Mouse (Mus musculus) MEL (cell line): ENCODE measurements around the gene Rgl1. TPM values are rescaled to one million over a fixed set of nuclear protein-coding genes. Genes with fewer than 3 reads are reported as not detected.

Source experiments
- DNase-seq: peaks from one replicate; pipeline ENCODE4 v3.0.0; 2011; ENCODE audit warnings: low read depth, low spot score
- H3K27ac ChIP-seq: 2 replicates; pipeline ENCODE4 v1.5.1; 2012; ENCODE audit warnings: low read depth, mild to moderate bottlenecking, control low read depth, low read length, moderate library complexity; ENCODE audit not compliant: control insufficient read depth
- H3K27me3 ChIP-seq, 2 experiments: fragments of 150-350 bp in 1 of 2; sonication (generic) in 1 of 2; 2 replicates each; pipeline ENCODE4 v1.6.1; 2012; ENCODE audit warnings: low read length in 2 of 2, mild to moderate bottlenecking in 2 of 2, improper control_type of control experiment in 1 of 2, moderate library complexity in 1 of 2; ENCODE audit not compliant: insufficient read depth in 2 of 2, control insufficient read depth in 1 of 2
- H3K36me3 ChIP-seq, 2 experiments: 2 replicates each; pipeline ENCODE4 v1.6.1; 2012 to 2014; ENCODE audit warnings: low read length in 2 of 2, improper control_type of control experiment in 1 of 2, inconsistent platforms in 1 of 2, mild to moderate bottlenecking in 1 of 2; ENCODE audit not compliant: insufficient read depth in 2 of 2, control insufficient read depth in 1 of 2
- H3K4me1 ChIP-seq, 2 experiments: fragments of 150-350 bp in 1 of 2; sonication (generic) in 1 of 2; 2 replicates each; pipeline ENCODE4 v1.6.1; 2012; ENCODE audit warnings: low read length in 2 of 2, improper control_type of control experiment in 1 of 2, mild to moderate bottlenecking in 1 of 2; ENCODE audit not compliant: insufficient read depth in 2 of 2, control insufficient read depth in 1 of 2
- H3K4me3 ChIP-seq, 2 experiments: fragments of 150-350 bp in 1 of 2; sonication (generic) in 1 of 2; 2 replicates each; pipeline ENCODE4 v1.5.1; 2012; ENCODE audit warnings: low read depth in 2 of 2, low read length in 2 of 2, mild to moderate bottlenecking in 2 of 2, moderate library complexity in 2 of 2, control low read depth in 1 of 2, improper control_type of control experiment in 1 of 2; ENCODE audit not compliant: control insufficient read depth in 1 of 2, insufficient read depth in 1 of 2
- H3K79me2 ChIP-seq: 2 replicates; pipeline ENCODE4 v1.6.1; 2012; ENCODE audit warnings: mild to moderate bottlenecking, low read length, moderate library complexity; ENCODE audit not compliant: control insufficient read depth, poor library complexity, insufficient read depth
- H3K9ac ChIP-seq: 2 replicates; pipeline ENCODE4 v1.6.1; 2012; ENCODE audit warnings: low read depth, mild to moderate bottlenecking, control low read depth, low read length, moderate library complexity; ENCODE audit not compliant: control insufficient read depth, poor library complexity, severe bottlenecking
- H3K9me3 ChIP-seq: fragments of 150-350 bp; sonication (generic); replicated peaks from 2 replicates; pipeline ENCODE4 v1.6.1; 2012; ENCODE audit warnings: mild to moderate bottlenecking, low read length, improper control_type of control experiment, moderate library complexity; ENCODE audit not compliant: insufficient read depth
- BHLHE40 ChIP-seq: IDR thresholded peaks from 2 replicates; pipeline ENCODE4 v1.6.1; 2012; ENCODE audit warnings: low read depth, mild to moderate bottlenecking, inconsistent platforms, low read length, improper control_type of control experiment, borderline replicate concordance
- CHD1 ChIP-seq: IDR thresholded peaks from 2 replicates; pipeline ENCODE4 v1.6.1; 2012; ENCODE audit warnings: low read depth, mild to moderate bottlenecking, inconsistent platforms, low read length, improper control_type of control experiment
- CHD2 ChIP-seq: IDR thresholded peaks from 2 replicates; pipeline ENCODE4 v1.6.1; 2011; ENCODE audit warnings: low read length, improper control_type of control experiment
- CTCF ChIP-seq, 3 experiments: IDR thresholded peaks in 2 of 3; conservative IDR thresholded peaks in 1 of 3; 2 replicates each; pipeline ENCODE4 v1.5.1; 2011 to 2012; ENCODE audit warnings: low read length in 3 of 3, low read depth in 2 of 3, mild to moderate bottlenecking in 2 of 3, improper control_type of control experiment in 1 of 3, inconsistent platforms in 1 of 3, mixed read lengths in 1 of 3, moderate library complexity in 1 of 3; ENCODE audit not compliant: control insufficient read depth in 1 of 3, insufficient read depth in 1 of 3, poor library complexity in 1 of 3, severe bottlenecking in 1 of 3
- E2F4 ChIP-seq: IDR thresholded peaks from 2 replicates; pipeline ENCODE4 v1.6.1; 2011; ENCODE audit warnings: low read depth, low read length, improper control_type of control experiment, borderline replicate concordance
- EP300 ChIP-seq, 2 experiments: IDR thresholded peaks; 2 replicates each; pipeline ENCODE4 v1.6.1; 2011; ENCODE audit warnings: improper control_type of control experiment in 2 of 2, low read length in 2 of 2, low read depth in 1 of 2, mild to moderate bottlenecking in 1 of 2
- ETS1 ChIP-seq: IDR thresholded peaks from 2 replicates; pipeline ENCODE4 v1.6.1; 2012; ENCODE audit warnings: low read depth, mild to moderate bottlenecking, inconsistent platforms, low read length, improper control_type of control experiment, moderate library complexity
- GABPA ChIP-seq: IDR thresholded peaks from 2 replicates; pipeline ENCODE4 v1.6.1; 2012; ENCODE audit warnings: low read depth, mild to moderate bottlenecking, inconsistent platforms, low read length, improper control_type of control experiment, moderate library complexity
- GATA1 ChIP-seq: IDR thresholded peaks from 2 replicates; pipeline ENCODE4 v1.6.1; 2011; ENCODE audit warnings: low read depth, low read length, improper control_type of control experiment
- JUND ChIP-seq: IDR thresholded peaks from 2 replicates; pipeline ENCODE4 v1.6.1; 2011; ENCODE audit warnings: low read depth, mild to moderate bottlenecking, improper control_type of control experiment, low read length
- MAZ ChIP-seq: IDR thresholded peaks from 2 replicates; pipeline ENCODE4 v1.6.1; 2012; ENCODE audit warnings: low read depth, mild to moderate bottlenecking, inconsistent platforms, low read length, improper control_type of control experiment
- MYB ChIP-seq: IDR thresholded peaks from 2 replicates; pipeline ENCODE4 v1.6.1; 2011; ENCODE audit warnings: mild to moderate bottlenecking, low read depth, low read length, improper control_type of control experiment
- MYC ChIP-seq: IDR thresholded peaks from 2 replicates; pipeline ENCODE4 v1.6.1; 2011; ENCODE audit warnings: low read depth, mild to moderate bottlenecking, low read length, improper control_type of control experiment, moderate library complexity
- NRF1 ChIP-seq: IDR thresholded peaks from 2 replicates; pipeline ENCODE4 v1.6.1; 2014; ENCODE audit warnings: low read depth, mild to moderate bottlenecking, inconsistent platforms, low read length, improper control_type of control experiment, moderate library complexity; ENCODE audit not compliant: poor library complexity, insufficient read depth, severe bottlenecking
- POLR2AphosphoS2 ChIP-seq: IDR thresholded peaks from 2 replicates; pipeline ENCODE4 v1.6.1; 2011; ENCODE audit warnings: low read length, improper control_type of control experiment
- POLR2AphosphoS5 ChIP-seq: IDR thresholded peaks from 2 replicates; pipeline ENCODE4 v1.6.1; 2012; ENCODE audit warnings: low read depth, borderline replicate concordance, mild to moderate bottlenecking, inconsistent platforms, low read length, moderate library complexity, mixed read lengths
- RCOR1 ChIP-seq: IDR thresholded peaks from 2 replicates; pipeline ENCODE4 v1.6.1; 2012; ENCODE audit warnings: low read depth, mild to moderate bottlenecking, inconsistent platforms, low read length, improper control_type of control experiment
- SIN3A ChIP-seq: IDR thresholded peaks from 2 replicates; pipeline ENCODE4 v1.6.1; 2012; ENCODE audit warnings: low read length, improper control_type of control experiment, inconsistent platforms
- TBP ChIP-seq: IDR thresholded peaks from 2 replicates; pipeline ENCODE4 v1.8.0; 2011; ENCODE audit warnings: low read depth, low read length, improper control_type of control experiment
- USF1 ChIP-seq: IDR thresholded peaks from 2 replicates; pipeline ENCODE4 v1.6.1; 2014; ENCODE audit warnings: low read depth, mild to moderate bottlenecking, inconsistent platforms, low read length, improper control_type of control experiment, moderate library complexity
- ZKSCAN1 ChIP-seq: IDR thresholded peaks from 2 replicates; pipeline ENCODE4 v1.6.1; 2012; ENCODE audit warnings: low read depth, mild to moderate bottlenecking, inconsistent platforms, low read length, improper control_type of control experiment, moderate library complexity
- polyA plus RNA-seq, 2 experiments: library from polyadenylated mRNA; stranded (reverse) in 1 of 2; unstranded in 1 of 2; fragments of >175 nt in 1 of 2; fragments of >200 nt in 1 of 2; gene quantifications; 2 replicates each; pipeline versions ENCODE4 v1.2.1 to v1.2.4; 2012; ENCODE audit warnings: low replicate concordance in 2 of 2, low read depth in 1 of 2; ENCODE audit not compliant: insufficient read length in 2 of 2, insufficient read depth in 1 of 2, missing spikeins in 1 of 2
- total RNA-seq: library from RNA; depleted of rRNA; stranded (reverse); fragments of 300-350 nt; gene quantifications from 2 replicates; pipeline ENCODE4 v1.2.3, GENCODE M21; 2012

Gene Rgl1
- total and polyA plus RNA-seq, 3 experiments = 0.12 to 0.39 TPM; not detected in 1

- Histone ChIP-seq H3K27ac (no peak overlapping the region), H3K9ac (no peak overlapping the region), H3K36me3 (no peaks in the 10 kb centered on the region; a peak in 1 of 4 replicates), H3K4me1 (0 out of 4 replicates have a peak, but pooled peaks cover 0 to 2% of the 10 kb centered on the region in 2 experiments), H3K9me3 (no peaks in the 10 kb centered on the region), H3K4me3 (no peak overlapping the region), H3K79me2 (no peaks in the 10 kb centered on the region), H3K27me3 (peaks cover 3 to 5% of the 10 kb centered on the region in 2 experiments; a peak in 3 of 4 replicates)
- TF ChIP-seq USF1 (no peak), CHD2 (no peak), POLR2AphosphoS2 (no peak), MYB (no peak)
- DNase-seq = no peak
These were observed 180.7 kb downstream of the Rgl1 start for GRCm38 (mm10) chr1:152585385-152585984.

- no peaks in the 10 kb centered on the region for H3K79me2 ChIP-seq
- no peaks in the 10 kb centered on the region for H3K36me3 ChIP-seq
- H3K4me3 ChIP-seq = no peak overlapping the region
- no peaks in the 10 kb centered on the region for H3K9me3 ChIP-seq
- TF ChIP-seq GABPA (no peak), MYC (no peak), E2F4 (no peak), TBP (no peak), NRF1 (no peak), GATA1 (no peak), ZKSCAN1 (no peak), CHD1 (no peak), RCOR1 (no peak), EP300 (IDR thresholded peaks at IDR 0.05; ENCODE audit: low read depth in 1 of 2, low read length in 2 of 2) (no peak), JUND (no peak), MAZ (no peak), BHLHE40 (no peak), SIN3A (no peak), CTCF (IDR thresholded peaks at IDR 0.05 in 2 of 3, conservative IDR thresholded peaks at IDR 0.05 in 1 of 3; ENCODE audit: control insufficient read depth in 1 of 3, insufficient read depth in 1 of 3, low read depth in 2 of 3, low read length in 3 of 3, poor library complexity in 1 of 3, severe bottlenecking in 1 of 3) (no peak), POLR2AphosphoS5 (no peak), ETS1 (no peak), CHD2 (no peak)
- H3K27ac ChIP-seq = no peak overlapping the region
- H3K4me1 ChIP-seq = no peaks in the 10 kb centered on the region
- no peak for DNase-seq
- peaks cover 3 to 5% of the 10 kb centered on the region in 2 experiments for H3K27me3 ChIP-seq
- H3K9ac ChIP-seq = no peak overlapping the region
These were observed 181.2 kb downstream of the Rgl1 start for GRCm38 (mm10) chr1:152584933-152585332.
